Comparison of ENCODE assay signal across 8 mouse cellular contexts in genomic region chr11:103158621-103159478, GRCm38 (mm10). TPM values are rescaled to one million over a fixed set of nuclear protein-coding genes. Genes with fewer than 3 reads are reported as not detected.
DNase-seq lines count a peak whose midpoint lies in the region; ATAC-seq lines count a peak whose summit lies in the region.

No protein-coding gene starts in this region.

- 1% methylated on average over 25 of the region's 25 CpGs for WGBS in hindbrain, embryonic 13.5 days

- no peak overlapping the region for H3K9ac ChIP-seq in hindbrain, embryonic 13.5 days

- peak overlapping the region; percentile 18; the same call in 1 of the 2 replicates for H3K27ac ChIP-seq in hindbrain, embryonic 13.5 days

- DNase-seq in T-cell, adult 2 months (ENCODE audit: low spot score): peak; percentile 92
- peak; percentile 99 for DNase-seq in cerebellum, postnatal 36 days
- peak; percentile 92 to 94 for DNase-seq in frontal cortex, postnatal 25 days (ENCODE audit: low spot score in 2 of 2)
- DNase-seq in layer of hippocampus, postnatal 14 days (ENCODE audit: low spot score in 2 of 2): peak; percentile 93 to 96
- DNase-seq in lung, postnatal 10 days: peak; percentile 98
- DNase-seq in ovary, postnatal 36 days (ENCODE audit: low spot score): peak; percentile 97
- peak; percentile 94 for DNase-seq in thymus, postnatal 25 days

- peaks cover 9% of the 10 kb centered on the region for H3K4me1 ChIP-seq in hindbrain, embryonic 13.5 days (replicated peaks)

- H3K36me3 ChIP-seq in hindbrain, embryonic 13.5 days: no peaks in the 10 kb centered on the region

- no peaks in the 10 kb centered on the region for H3K27me3 ChIP-seq in hindbrain, embryonic 13.5 days

- H3K4me2 ChIP-seq in hindbrain, embryonic 13.5 days: peak overlapping the region; percentile 44

- ATAC-seq in hindbrain, embryonic 13.5 days (ENCODE audit: low FRiP score): peak; percentile 94

- no peaks in the 10 kb centered on the region for H3K9me3 ChIP-seq in hindbrain, embryonic 13.5 days

- peak overlapping the region; percentile 20 for H3K4me3 ChIP-seq in hindbrain, embryonic 13.5 days

RNA-seq across cellular contexts. Expression of gene Fmnl1, which starts 12.1 kb away (rescaled TPM):
- polyA plus RNA-seq in hindbrain, embryonic 13.5 days (2015; fragmentation: Nextera tagmentation; extraction: Ambion mirVana): 3.1 and 3.3 TPM in 2 replicates
- 100 to 1,000 TPM; 120 to 128 TPM for total RNA-seq in layer of hippocampus, postnatal 14 days (2021)

RNA-seq across cellular contexts. Expression of gene Hexim2, which starts 26.6 kb away (rescaled TPM):
- 21.3 and 22.3 TPM in 2 replicates for polyA plus RNA-seq in hindbrain, embryonic 13.5 days (2015; fragmentation: Nextera tagmentation; extraction: Ambion mirVana)
- total RNA-seq in layer of hippocampus, postnatal 14 days (2021): 10 to 100 TPM; 11.2 to 16.1 TPM

RNA-seq across cellular contexts. Expression of gene Hexim1, which starts 42.8 kb away (rescaled TPM):
- polyA plus RNA-seq in hindbrain, embryonic 13.5 days (2015; fragmentation: Nextera tagmentation; extraction: Ambion mirVana): 3.6 and 4.3 TPM in 2 replicates
- total RNA-seq in layer of hippocampus, postnatal 14 days (2021): 10 to 100 TPM; 50.8 to 53.8 TPM

RNA-seq across cellular contexts. Expression of gene 1700023F06Rik, which starts 49.5 kb away (rescaled TPM):
- 0.87 and 1.3 TPM in 2 replicates for polyA plus RNA-seq in hindbrain, embryonic 13.5 days (2015; fragmentation: Nextera tagmentation; extraction: Ambion mirVana)
- total RNA-seq in layer of hippocampus, postnatal 14 days (2021): 1 to 10 TPM; 1.4 TPM

RNA-seq across cellular contexts. Expression of gene Acbd4, which starts 57.4 kb away (rescaled TPM):
- polyA plus RNA-seq in hindbrain, embryonic 13.5 days (2015; fragmentation: Nextera tagmentation; extraction: Ambion mirVana): 7.3 and 9.0 TPM in 2 replicates
- total RNA-seq in layer of hippocampus, postnatal 14 days (2021): 10 to 100 TPM; 71.0 to 80.3 TPM

Comparison
In these comparisons a context has a peak if more than half of its experiments do, and no peak if none do; other contexts are left out.
1. Peak in every context shown above with its lines: DNase-seq, ATAC-seq, H3K4me3 ChIP-seq and H3K27ac ChIP-seq.